Mouse (Mus musculus) layer of hippocampus, adult 9-11 months (tissue): ENCODE data around the gene Esp1.
"Not testable (repeated sequence)": the region's sequence is repeated elsewhere in the genome, so short reads cannot be mapped to it uniquely, and the experiment has no call there.

Experiments
- DNase-seq: peaks from one replicate; pipeline ENCODE4 v3.0.0; 2022

Esp1 gene

DNA sequence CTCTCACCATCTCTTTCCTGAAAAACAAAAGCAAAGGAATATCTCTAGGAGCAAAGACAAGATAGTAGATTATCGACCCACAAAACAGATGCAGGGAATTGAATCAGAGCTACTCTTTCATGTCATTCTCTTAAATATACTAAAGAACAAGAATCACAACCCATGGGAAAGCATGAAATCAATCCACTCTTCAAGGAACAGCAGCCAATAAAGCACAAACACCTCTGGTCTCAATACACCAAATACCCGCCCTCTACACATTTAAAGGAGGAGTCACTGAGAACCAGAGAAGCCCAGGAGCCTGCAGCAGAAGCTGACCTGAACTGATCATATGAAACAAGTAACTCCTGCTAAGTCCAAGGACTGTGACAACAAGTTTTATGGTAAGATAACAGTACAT is at the start of gene Esp1:
Gene Esp1, plus strand, starts transcription at position 301 of the 400 bp plus-strand sequence.
- DNase-seq = no peak

DNA sequence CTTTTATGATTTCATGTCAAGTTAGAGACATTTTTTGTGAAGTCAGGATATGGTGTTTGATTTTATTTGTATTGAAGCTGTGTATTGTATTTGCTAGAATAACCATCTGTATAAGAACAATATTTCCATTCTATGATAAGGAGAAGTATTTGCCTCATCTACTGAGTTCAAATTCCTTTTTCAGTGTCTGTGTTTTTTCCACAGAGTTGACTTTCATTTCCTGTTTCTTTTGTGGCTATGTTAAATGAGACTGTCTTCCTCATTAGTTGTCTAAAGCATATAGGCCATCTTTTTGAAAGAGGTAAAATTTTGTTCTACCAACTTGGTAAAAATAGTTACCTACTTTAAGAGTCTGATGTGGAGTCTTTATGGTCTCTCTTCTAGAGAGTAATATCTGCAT is 10.6 kb upstream of the Esp1 start:
- DNase-seq = no peak

DNA sequence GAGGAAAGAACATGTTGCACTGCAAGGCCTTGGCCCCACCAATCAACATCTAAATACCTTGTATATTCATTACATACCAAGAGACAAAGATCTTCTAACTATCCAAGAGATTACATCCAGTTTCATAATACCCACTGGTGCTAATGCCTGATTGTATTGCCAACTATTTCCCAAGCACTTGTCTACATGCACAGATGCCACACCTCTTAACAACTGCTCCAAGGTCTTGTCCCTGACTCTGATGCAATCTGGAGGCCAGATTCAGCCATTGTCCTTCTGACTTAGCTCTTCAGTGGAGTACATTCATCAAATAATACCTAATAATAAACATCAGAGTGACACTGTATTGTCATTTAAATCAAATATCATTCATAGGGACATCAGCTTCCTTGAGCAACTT is 9.9 kb upstream of the Esp1 start:
- DNase-seq = not testable (repeated sequence)

DNA sequence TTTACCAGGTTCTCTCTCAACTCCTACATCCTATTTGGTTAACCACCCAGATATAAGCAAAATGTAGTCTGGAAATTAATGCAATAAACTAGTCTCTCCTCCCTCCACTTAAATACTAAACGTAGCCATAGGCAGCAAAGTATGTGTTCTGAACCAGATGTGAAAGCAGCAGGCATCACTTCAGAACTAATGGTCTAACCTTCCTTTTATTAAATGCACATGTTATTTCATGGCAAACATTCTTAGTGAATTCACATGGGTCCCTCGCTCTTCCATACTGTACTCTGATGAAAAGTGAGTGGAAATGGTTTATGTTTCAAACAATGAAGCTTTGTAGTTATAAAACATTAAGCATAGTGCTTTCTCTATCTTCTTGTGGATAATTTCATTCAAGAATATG is 4.4 kb downstream of the Esp1 start:
- DNase-seq = no peak

DNA sequence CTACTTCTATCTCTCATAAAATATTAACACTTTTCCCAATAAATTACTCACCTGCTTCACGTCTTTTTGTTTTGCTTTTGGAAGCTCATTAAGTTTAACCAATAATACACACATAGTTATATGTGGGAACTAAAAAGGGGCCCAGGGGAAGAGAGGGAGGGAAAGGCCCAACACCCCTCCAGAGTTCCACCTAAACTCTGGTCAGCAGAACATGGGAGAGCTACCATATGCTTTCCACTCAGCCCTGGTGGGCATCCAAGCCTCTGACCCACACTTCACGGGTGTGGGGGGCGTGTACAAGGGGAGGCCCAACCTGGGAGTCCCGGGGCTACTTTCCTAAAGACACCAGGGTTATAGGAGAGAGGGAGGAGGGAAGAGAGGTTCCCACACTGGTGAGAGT is 4.8 kb downstream of the Esp1 start:
- no peak for DNase-seq

DNA sequence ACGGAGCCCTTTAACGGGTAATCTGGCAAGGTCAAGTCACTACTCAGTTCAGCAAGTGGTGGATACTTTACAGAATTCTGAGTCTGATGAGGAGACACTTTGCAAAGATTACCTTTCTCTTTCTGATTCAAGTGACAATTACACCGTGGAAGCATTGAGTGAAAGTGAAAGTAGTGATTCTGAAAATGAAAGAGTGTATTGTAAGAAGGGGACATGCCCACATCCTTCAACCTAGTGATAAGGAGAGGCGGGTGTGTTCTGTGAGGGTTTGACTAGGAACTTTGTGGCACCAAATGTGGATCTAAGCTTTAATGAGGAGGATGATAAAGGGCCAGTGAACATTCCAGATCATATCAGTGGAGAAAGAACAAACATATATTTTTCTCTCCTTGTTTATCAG is 36.7 kb downstream of the Esp1 start:
- no peak for DNase-seq

DNA sequence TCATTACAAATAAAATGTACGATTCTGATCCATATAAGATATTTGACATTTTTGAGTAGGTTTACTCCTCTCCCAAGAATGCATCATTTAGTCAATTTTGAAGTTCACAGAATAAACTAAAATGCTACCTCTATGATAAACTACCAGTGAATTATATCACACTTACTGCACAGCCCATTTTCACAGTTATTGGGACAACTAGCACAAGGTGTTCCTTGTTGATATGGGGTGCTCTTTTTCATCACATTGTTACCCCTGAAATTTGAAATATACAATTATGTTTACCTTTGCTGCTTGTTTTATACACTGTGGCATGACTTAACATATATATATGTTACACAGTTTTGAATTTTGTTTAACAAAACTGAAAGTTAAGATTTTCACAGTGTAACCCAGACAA is 40.2 kb downstream of the Esp1 start:
- DNase-seq = no peak
